Mouse (Mus musculus): ENCODE results near the gene 4930519P11Rik. TPM values are rescaled to one million over a fixed set of nuclear protein-coding genes. Genes with fewer than 3 reads are reported as not detected.

4930519P11Rik gene
- total and polyA plus RNA-seq, 2 experiments from 2014 or later: not detected

DNA sequence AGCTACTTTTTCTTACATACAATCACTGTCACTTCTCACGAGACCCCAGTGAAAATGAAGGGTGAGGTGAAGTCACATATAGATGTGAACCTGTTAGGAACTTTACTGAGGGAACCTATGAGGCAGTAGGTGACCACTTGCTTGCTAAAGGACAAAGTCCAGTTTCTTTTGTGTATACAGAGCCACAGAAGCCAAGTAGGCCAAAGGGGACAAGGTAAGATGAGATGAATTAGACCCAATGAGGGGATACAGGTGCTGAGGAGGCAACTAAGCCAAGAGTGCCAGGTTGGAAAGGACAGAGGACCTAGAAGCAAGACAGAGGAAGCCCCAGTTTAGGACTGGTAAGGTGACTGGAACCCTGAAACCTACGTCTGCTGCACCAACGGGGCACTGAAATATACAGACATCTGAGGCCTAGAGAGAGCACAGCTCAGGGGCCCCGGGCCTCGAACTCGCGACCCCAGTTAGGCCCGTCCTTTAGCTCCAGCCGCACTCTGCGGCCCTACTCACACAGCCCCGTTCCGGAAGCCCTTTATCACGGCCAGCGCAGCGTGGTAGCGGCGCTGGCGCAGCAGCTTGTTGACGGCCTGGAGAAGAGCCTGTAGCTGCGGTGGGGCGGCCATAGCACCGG is 10.1 kb downstream of the 4930519P11Rik start:
- peak overlapping the region; percentile 79 for H3K4me3 ChIP-seq (ENCODE audit: low read depth, low read length)
- ATAC-seq (ENCODE audit: insufficient read depth, low read depth) (no peak; the same call in 1 of the 2 replicates), DNase-seq (ENCODE audit: low spot score) (no peak)
- H3K9me3 ChIP-seq (replicated peaks; ENCODE audit: control insufficient read depth, low read length): no peaks in the 10 kb centered on the region
- no peaks in the 10 kb centered on the region for H3K27me3 ChIP-seq (ENCODE audit: control insufficient read depth, insufficient read depth, low read length)
- TF ChIP-seq EP300 (IDR thresholded peaks at IDR 0.05; ENCODE audit: low read depth) (no peak), CTCF (IDR thresholded peaks at IDR 0.05; ENCODE audit: low read depth) (no peak)
- no peaks in the 10 kb centered on the region for H3K36me3 ChIP-seq (replicated peaks; ENCODE audit: control insufficient read depth, insufficient read depth, low read length)
- peak overlapping the region; percentile 87 for H3K27ac ChIP-seq (ENCODE audit: low read depth)
- 11% methylated on average over 22 of the region's 22 CpGs for WGBS
- peaks cover 8% of the 10 kb centered on the region for H3K4me1 ChIP-seq (ENCODE audit: control insufficient read depth, insufficient read depth)
- H3K9ac ChIP-seq (replicated peaks; ENCODE audit: low read depth, low read length): peak overlapping the region; percentile 80
- H3K4me2 ChIP-seq (ENCODE audit: low read depth, low read length): peak overlapping the region; percentile 76

DNA sequence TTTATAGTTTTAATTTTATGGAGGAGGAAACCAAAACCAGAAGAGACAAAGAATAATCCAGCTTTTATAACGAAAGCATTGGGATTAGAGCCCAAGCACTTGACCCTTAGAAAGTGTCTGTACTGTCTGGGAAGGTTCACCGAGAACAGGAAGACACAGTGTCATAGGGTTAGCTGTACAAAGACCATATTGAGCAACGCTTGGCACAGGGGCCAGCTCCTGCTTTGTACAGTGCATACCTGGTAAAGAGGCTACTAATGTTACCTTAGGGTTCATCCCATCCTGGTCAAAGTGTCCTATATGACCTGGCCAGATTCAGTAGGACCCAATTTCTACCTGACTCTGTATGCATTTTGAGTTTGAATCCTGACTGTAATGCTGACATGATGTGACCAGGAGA is 11.9 kb downstream of the 4930519P11Rik start:
- H3K4me1 ChIP-seq (ENCODE audit: control insufficient read depth, insufficient read depth): peaks cover 8% of the 10 kb centered on the region
- WGBS: 72% methylated on average over 3 of the region's 3 CpGs
- no peak overlapping the region for H3K4me2 ChIP-seq (ENCODE audit: low read depth, low read length)
- ATAC-seq (ENCODE audit: insufficient read depth, low read depth) (no peak), DNase-seq (ENCODE audit: low spot score) (no peak)
- H3K36me3 ChIP-seq (replicated peaks; ENCODE audit: control insufficient read depth, insufficient read depth, low read length): no peaks in the 10 kb centered on the region
- no peak overlapping the region for H3K9ac ChIP-seq (replicated peaks; ENCODE audit: low read depth, low read length)
- H3K9me3 ChIP-seq (replicated peaks; ENCODE audit: control insufficient read depth, low read length): no peaks in the 10 kb centered on the region
- H3K27ac ChIP-seq (ENCODE audit: low read depth): no peak overlapping the region
- H3K4me3 ChIP-seq (ENCODE audit: low read depth, low read length): no peak overlapping the region
- no peaks in the 10 kb centered on the region for H3K27me3 ChIP-seq (ENCODE audit: control insufficient read depth, insufficient read depth, low read length)
- TF ChIP-seq CTCF (IDR thresholded peaks at IDR 0.05; ENCODE audit: low read depth): no peak
- no peak for TF ChIP-seq EP300 (IDR thresholded peaks at IDR 0.05; ENCODE audit: low read depth)

DNA sequence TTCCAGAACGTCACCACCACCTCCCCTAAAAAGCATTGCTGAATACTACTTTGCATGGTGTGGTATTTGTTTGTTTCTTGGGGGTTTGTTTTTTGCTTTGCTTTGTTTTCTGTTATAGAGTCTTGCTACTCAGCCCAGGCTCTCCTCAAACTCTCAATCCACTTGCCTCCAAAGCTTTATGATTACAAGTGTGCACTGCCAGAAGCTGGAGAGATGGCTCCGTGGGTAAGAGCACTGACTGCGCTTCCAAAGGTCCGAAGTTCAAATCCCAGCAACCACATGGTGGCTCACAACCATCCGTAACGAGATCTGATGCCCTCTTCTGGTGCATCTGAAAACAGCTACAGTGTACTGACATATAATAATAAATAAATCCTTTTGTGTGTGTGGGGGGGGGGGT is 12.7 kb downstream of the 4930519P11Rik start:
- Histone ChIP-seq H3K9ac (replicated peaks; ENCODE audit: low read depth, low read length) (no peak overlapping the region), H3K27ac (ENCODE audit: low read depth) (no peak overlapping the region), H3K36me3 (replicated peaks; ENCODE audit: control insufficient read depth, insufficient read depth, low read length) (no peaks in the 10 kb centered on the region), H3K4me1 (ENCODE audit: control insufficient read depth, insufficient read depth) (peaks cover 8% of the 10 kb centered on the region), H3K4me3 (ENCODE audit: low read depth, low read length) (no peak overlapping the region), H3K27me3 (ENCODE audit: control insufficient read depth, insufficient read depth, low read length) (no peaks in the 10 kb centered on the region), H3K4me2 (ENCODE audit: low read depth, low read length) (no peak overlapping the region), H3K9me3 (replicated peaks; ENCODE audit: control insufficient read depth, low read length) (no peaks in the 10 kb centered on the region)
- DNase-seq (ENCODE audit: low spot score): no peak
- WGBS: 71% methylated on average over 6 of the region's 6 CpGs
- no peak for ATAC-seq (ENCODE audit: insufficient read depth, low read depth)
- TF ChIP-seq EP300 (IDR thresholded peaks at IDR 0.05; ENCODE audit: low read depth) (no peak), CTCF (IDR thresholded peaks at IDR 0.05; ENCODE audit: low read depth) (no peak)

DNA sequence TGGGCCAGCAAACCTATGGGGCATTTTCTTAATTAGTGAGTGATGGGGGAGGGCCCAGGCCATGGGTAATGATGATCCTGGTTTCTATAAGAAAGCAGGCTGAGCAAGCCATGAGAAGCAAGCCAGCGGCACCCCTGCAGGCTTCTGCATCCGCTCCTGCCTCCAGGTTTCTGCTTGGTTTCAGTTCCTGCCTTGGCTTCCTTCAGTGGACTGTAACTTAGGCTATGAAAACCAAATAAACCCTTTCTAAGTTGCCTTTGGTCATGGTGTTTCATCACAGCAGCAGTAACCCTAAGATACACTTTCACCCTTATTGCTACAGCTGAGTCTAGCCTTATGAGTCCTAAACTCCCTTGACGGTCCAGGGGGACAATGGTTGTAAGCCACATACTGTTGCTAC is 15.8 kb downstream of the 4930519P11Rik start:
- WGBS: 87% methylated on average over 3 of the region's 3 CpGs
- Histone ChIP-seq H3K27ac (ENCODE audit: low read depth) (no peak overlapping the region), H3K4me3 (ENCODE audit: low read depth, low read length) (no peak overlapping the region), H3K9ac (replicated peaks; ENCODE audit: low read depth, low read length) (no peak overlapping the region), H3K27me3 (ENCODE audit: control insufficient read depth, insufficient read depth, low read length) (no peaks in the 10 kb centered on the region), H3K36me3 (replicated peaks; ENCODE audit: control insufficient read depth, insufficient read depth, low read length) (0 out of 2 replicates have a peak, but pooled peaks cover 8% of the 10 kb centered on the region), H3K9me3 (replicated peaks; ENCODE audit: control insufficient read depth, low read length) (no peaks in the 10 kb centered on the region), H3K4me1 (ENCODE audit: control insufficient read depth, insufficient read depth) (no peaks in the 10 kb centered on the region), H3K4me2 (ENCODE audit: low read depth, low read length) (no peak overlapping the region)
- ATAC-seq (ENCODE audit: insufficient read depth, low read depth) (no peak), DNase-seq (ENCODE audit: low spot score) (no peak)
- TF ChIP-seq EP300 (IDR thresholded peaks at IDR 0.05; ENCODE audit: low read depth): no peak
- TF ChIP-seq CTCF (IDR thresholded peaks at IDR 0.05; ENCODE audit: low read depth): no peak

DNA sequence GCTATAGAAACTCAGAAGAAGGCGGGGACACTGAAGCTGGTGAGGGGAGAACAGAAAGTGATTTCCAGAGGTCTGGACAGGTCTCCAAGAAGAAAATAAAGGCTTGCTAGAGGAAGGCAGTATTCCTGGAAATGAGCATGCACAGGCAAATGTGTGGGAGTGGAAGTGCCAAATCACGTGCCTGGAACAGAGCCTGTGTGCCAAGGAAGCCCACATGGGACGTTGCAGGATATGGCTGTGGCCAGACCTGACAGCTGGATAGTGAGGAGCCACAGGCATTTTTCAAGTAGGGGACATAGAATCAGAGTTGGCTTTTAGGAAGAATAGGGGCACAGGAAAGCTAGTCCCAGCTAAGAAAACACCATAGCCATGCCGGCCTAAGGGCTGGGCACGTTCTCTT is 17.5 kb downstream of the 4930519P11Rik start:
- Histone ChIP-seq H3K9ac (replicated peaks; ENCODE audit: low read depth, low read length) (no peak overlapping the region), H3K4me3 (ENCODE audit: low read depth, low read length) (no peak overlapping the region), H3K27ac (ENCODE audit: low read depth) (no peak overlapping the region), H3K4me2 (ENCODE audit: low read depth, low read length) (no peak overlapping the region), H3K9me3 (replicated peaks; ENCODE audit: control insufficient read depth, low read length) (no peaks in the 10 kb centered on the region), H3K36me3 (replicated peaks; ENCODE audit: control insufficient read depth, insufficient read depth, low read length) (0 out of 2 replicates have a peak, but pooled peaks cover 8% of the 10 kb centered on the region), H3K4me1 (ENCODE audit: control insufficient read depth, insufficient read depth) (no peaks in the 10 kb centered on the region), H3K27me3 (ENCODE audit: control insufficient read depth, insufficient read depth, low read length) (no peaks in the 10 kb centered on the region)
- DNase-seq (ENCODE audit: low spot score) (no peak), ATAC-seq (ENCODE audit: insufficient read depth, low read depth) (peak; percentile 57)
- 55% methylated on average over 5 of the region's 5 CpGs for WGBS
- no peak for TF ChIP-seq EP300 (IDR thresholded peaks at IDR 0.05; ENCODE audit: low read depth)
- TF ChIP-seq CTCF (IDR thresholded peaks at IDR 0.05; ENCODE audit: low read depth): no peak

DNA sequence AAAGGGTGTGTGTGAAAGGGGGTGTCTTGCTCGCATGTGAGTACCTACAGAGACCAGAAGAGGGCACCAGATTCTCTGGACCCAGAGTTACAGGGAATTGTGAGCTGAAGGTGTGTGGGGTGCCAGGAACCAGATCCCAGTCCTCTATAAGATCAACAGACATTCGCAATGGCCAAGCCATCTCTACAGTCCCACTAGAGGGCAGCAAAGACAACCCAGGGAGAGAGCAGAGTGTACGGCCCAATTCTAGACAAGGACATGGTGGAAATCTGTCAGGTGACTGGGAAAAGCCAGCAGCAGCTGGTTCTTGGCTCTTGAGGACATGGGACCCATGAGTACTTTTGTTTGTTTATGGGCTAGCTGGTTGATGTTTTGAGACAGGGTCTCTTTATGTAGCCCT is 20.2 kb downstream of the 4930519P11Rik start:
- H3K36me3 ChIP-seq (replicated peaks; ENCODE audit: control insufficient read depth, insufficient read depth, low read length): 0 out of 2 replicates have a peak, but pooled peaks cover 8% of the 10 kb centered on the region
- WGBS: 69% methylated on average over 3 of the region's 3 CpGs
- TF ChIP-seq EP300 (IDR thresholded peaks at IDR 0.05; ENCODE audit: low read depth): no peak
- TF ChIP-seq CTCF (IDR thresholded peaks at IDR 0.05; ENCODE audit: low read depth): peak; percentile 57
- no peaks in the 10 kb centered on the region for H3K9me3 ChIP-seq (replicated peaks; ENCODE audit: control insufficient read depth, low read length)
- no peak overlapping the region for H3K4me3 ChIP-seq (ENCODE audit: low read depth, low read length)
- DNase-seq (ENCODE audit: low spot score): no peak
- H3K27me3 ChIP-seq (ENCODE audit: control insufficient read depth, insufficient read depth, low read length): no peaks in the 10 kb centered on the region
- no peak overlapping the region for H3K9ac ChIP-seq (replicated peaks; ENCODE audit: low read depth, low read length)
- H3K4me2 ChIP-seq (ENCODE audit: low read depth, low read length): no peak overlapping the region
- no peak; the same call in 1 of the 2 replicates for ATAC-seq (ENCODE audit: insufficient read depth, low read depth)
- peaks cover 3% of the 10 kb centered on the region; the same call in 1 of the 2 replicates for H3K4me1 ChIP-seq (ENCODE audit: control insufficient read depth, insufficient read depth)
- no peak overlapping the region for H3K27ac ChIP-seq (ENCODE audit: low read depth)

Data from heart, postnatal 0 days (tissue).